Mouse (Mus musculus): ENCODE data around the gene Ubr7.

Ubr7 gene

DNA sequence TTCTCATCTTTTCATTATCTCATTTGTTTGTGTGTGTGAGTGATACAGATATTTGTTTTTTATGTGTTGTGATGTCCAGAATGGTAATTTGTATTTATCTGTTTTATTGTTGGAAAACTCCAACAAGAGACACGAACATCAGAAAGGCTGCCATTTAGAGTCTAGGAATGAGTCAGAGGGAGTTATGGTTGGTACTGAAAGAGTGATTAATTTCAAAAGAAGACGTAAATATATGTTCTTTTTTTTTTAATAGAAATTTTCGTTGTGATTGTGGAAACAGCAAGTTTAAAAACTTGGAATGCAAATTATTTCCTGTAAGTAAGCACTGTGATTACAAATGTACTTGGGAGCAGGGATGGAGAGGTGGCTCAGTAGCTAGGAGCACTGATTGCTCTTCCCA lies 3.9 kb downstream of the Ubr7 start:
- no peak for TF ChIP-seq GATA4 (IDR thresholded peaks at IDR 0.05; ENCODE audit: insufficient replicate concordance, low read length)

DNA sequence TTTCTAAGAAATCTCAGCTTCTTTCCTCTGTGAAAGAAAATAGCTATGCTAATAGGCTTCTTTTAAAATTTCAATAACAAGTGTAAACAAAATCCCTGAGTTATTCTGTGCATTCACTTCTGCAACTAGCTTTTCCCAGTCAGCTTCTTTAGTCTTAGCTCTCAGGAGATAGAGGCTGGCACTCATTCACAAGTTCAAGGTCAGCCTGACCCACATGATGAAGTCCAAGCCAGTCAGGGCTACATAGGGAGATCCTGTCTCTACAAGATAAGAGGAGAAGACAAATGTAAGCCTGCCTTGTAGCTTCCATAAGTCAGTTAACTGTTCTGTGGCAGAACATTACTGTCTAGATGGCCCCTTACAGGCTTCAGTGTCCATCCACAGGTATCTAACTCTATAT lies 5.9 kb downstream of the Ubr7 start:
- TF ChIP-seq GATA4 (IDR thresholded peaks at IDR 0.05; ENCODE audit: insufficient replicate concordance, low read length), result no peak

DNA sequence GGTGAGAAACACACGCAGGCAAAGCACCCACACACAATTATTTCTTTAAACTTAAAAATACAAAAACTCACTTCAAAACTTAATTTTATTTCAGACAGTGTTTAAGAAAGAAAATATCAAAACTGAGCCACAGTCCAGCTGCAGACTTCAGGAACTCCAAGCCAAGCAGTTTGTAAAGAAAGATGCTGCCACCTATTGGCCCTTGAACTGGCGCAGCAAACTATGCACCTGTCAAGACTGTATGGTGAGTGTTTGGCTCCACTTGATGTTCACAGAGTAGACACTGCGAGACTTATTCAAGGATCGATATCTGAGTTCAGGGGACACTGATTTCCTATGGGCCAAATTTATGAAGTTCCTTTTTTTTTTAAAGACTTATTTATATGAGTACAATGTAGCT lies 11.2 kb downstream of the Ubr7 start:
- TF ChIP-seq GATA4 (IDR thresholded peaks at IDR 0.05; ENCODE audit: insufficient replicate concordance, low read length), result no peak

DNA sequence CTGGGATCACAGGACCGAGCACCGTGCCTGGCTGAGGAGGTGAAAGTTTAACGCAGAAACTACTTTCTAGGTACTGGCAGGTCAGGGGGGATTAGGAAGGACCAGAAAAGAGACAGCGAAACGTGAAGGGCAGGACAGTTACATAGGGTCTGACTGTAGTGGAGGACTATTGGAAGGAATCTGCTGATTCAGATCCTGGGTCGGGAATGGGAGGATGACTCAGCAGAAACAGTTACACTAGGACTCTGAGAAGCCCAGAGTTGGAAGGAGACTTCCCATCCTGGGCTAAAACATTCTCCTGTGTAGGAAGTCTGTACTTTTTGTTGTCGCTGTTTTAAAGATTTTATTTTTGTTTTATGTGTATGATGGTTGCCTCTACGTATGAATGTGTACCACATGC lies 13.8 kb downstream of the Ubr7 start:
- no peak for TF ChIP-seq GATA4 (IDR thresholded peaks at IDR 0.05; ENCODE audit: insufficient replicate concordance, low read length)

DNA sequence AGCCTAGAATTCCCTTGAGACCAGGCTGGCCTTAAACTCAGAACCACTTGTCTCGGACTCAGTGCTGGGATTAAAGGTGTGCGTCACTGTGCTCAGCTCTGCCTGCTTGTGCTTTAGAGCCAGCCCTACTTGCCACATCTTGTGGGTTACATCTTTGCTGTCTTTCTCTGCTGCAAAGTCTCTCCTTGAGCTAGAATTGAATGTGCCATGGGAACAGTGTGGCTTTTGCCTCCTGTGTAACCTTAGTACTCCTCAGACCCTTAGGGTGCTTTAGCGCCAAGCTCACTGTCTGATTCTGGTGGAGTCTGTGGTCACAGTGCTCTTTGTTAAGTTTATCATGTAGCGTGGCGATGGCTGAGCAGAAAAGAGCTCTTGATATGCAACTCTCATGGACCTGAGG lies 14.9 kb downstream of the Ubr7 start:
- no peak for TF ChIP-seq GATA4 (IDR thresholded peaks at IDR 0.05; ENCODE audit: insufficient replicate concordance, low read length)

DNA sequence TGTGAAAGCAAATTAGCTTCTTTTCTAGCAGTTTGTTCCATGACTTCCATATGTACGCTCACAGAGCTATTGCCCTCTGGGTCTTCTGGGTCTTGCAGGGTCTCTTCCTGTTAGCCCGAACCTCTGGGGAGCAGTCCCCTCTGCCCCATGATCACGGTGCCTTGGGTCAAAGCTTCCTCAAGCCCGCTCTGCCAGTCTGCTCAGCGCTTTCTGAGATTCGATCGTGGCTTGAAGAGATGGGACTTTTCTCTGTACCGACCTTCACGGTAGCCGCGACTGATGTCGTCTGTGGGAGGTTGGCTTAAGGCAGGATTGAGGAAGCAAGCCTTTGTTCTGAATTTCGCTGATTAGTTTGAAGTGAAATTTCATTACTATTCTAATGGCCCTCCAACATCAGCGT lies 18.3 kb downstream of the Ubr7 start:
- TF ChIP-seq GATA4 (IDR thresholded peaks at IDR 0.05; ENCODE audit: insufficient replicate concordance, low read length), result no peak

DNA sequence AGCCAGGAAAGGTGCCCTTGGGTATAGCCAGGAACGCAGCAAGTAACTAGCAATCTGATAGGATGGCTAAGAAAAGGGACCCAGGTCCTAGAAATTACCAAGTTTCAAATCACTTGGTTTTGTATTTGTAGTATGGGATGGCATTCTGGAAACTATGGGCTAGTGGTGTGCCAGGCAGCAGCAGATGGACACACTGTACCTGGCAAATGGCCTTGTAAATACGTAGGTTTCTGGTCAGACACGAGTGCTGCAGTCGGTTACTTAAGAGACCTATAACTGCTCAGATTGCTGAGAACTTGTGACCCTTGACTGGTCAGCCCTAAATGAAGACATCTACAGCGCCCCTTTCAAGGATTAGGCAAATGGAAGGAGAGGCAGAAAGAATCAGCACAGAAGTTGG lies 20.4 kb downstream of the Ubr7 start:
- TF ChIP-seq GATA4 (IDR thresholded peaks at IDR 0.05; ENCODE audit: insufficient replicate concordance, low read length), result no peak

DNA sequence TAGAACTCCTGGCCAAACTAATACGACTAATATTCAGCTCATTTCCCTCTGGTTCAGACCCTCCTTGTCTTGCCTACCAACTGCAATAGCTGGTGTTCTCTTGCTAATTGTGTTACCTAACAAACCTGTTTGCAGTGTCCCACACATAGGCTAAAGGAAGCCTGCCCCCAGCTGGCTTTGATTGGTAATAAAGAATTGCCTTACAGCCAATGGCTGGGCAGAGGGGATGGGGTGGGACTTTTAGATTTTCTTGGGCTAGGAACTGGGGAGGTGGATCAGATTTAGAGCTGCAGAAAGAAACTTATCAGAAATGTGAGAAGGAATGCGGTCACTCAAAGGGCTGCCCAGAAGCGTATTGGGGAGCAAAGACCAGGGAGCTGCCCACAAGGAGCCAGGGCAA lies 21.7 kb downstream of the Ubr7 start:
- no peak for TF ChIP-seq GATA4 (IDR thresholded peaks at IDR 0.05; ENCODE audit: insufficient replicate concordance, low read length)

DNA sequence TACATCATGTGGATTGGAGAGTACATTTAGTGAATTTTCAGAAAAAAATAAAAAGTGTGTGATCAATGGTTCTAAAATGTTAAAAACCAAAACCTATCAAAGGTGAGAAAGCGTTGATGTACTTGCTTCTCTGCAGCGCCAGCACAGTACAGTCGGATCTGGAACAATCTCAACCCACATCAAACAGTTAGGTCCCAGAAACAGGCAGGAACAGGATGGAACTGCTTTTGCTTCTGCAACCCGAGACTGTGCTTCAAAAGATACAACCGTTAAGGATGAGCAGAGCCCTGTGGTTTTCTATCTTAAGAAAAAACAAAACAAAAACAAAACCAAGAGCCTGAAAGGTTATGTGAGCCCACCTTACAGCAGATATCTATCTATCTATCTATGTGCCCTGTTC lies 25.1 kb downstream of the Ubr7 start:
- TF ChIP-seq GATA4 (IDR thresholded peaks at IDR 0.05; ENCODE audit: insufficient replicate concordance, low read length), result no peak

DNA sequence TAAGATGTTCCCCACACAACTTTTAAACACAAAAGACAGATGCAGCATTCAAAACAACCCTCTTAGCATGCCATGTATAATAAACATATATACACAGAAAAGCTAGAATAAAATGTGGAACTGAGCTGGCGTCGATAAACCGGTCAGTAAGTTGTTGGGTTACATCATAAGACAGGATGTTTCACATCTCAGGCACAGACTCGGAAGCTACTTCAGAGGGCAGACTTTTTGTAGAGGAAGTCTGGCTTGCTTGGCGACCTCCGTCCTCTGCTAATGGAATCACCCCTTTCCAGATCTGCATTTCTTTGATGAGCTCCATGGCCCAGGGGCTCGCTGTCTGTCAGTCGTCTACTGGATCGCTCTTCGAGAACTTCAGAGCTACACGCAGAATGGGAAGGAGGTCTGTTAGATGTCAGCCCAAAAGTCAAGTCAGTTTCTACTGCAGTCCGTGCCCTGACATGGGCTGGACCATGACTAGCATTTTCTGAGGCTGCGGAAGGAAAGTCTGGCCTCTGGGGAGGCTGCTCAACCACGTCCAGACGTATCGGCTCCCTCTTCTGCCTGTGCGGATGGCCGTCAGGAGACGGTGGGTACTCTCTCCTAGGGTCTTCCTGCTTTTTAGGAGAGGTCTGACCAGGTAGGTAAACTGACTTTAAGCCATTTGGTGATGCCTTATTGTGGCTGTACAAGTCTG lies 27.3 kb downstream of the Ubr7 start:
- no peak for TF ChIP-seq GATA4 (IDR thresholded peaks at IDR 0.05; ENCODE audit: insufficient replicate concordance, low read length)

DNA sequence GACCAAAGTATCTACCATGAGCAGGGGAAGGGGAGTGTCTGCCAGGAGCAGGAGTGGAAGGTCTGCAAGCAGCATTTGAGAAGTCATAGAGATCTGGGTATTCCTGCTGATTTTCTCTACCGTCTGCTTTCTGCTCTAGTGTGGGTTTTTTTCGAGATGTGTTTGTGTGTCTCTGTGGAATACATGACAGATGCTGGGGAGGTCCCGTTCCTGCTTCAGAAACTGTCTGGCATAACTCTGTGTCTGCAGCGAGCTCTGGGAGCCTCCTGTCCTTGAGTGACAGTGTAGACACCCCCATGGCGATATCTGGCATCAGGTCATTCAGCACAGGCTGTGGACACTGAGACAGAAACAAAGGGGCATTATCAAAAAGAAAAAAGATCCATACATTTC lies 27.8 kb downstream of the Ubr7 start:
- no peak for TF ChIP-seq GATA4 (IDR thresholded peaks at IDR 0.05; ENCODE audit: insufficient replicate concordance, low read length)

DNA sequence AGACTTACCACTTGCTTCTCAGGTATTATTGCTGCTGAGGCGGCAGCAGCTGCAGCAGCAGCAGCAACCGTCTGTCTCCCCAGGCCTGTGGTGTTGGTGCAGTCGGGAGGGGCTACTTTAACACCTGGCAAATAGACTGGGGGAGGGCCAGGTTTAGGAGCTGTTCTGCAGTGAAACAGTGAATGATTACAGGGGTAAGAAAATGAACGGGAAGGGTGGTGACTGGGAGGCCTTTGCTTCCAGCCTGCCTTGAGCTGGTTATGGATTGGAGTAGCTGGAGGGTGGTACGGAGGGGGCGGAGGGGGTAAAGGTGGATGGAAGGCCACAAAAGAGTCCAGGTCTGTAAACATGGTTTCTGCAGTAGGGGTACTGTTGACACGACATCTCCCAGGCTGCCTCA lies 30.2 kb downstream of the Ubr7 start:
- TF ChIP-seq GATA4 (IDR thresholded peaks at IDR 0.05; ENCODE audit: insufficient replicate concordance, low read length), result no peak

DNA sequence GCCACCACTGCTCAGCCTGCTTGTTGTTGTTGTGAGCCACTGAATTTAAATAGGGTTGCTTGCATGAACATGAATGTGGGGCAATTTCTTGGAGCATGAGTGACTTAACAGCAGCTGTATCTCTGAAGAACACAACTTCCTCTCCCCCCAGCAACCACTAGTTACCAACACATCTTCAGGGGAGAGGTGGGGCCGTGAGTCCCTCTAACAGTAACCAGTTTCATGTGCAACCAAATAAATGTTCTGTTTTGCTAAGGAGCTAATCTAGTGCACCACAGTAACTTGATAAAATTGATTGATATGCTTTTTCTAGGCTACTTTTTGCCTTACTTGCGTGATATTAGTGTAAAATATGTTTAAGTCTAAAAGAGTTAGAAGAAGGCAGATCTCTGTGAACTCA lies 41.8 kb downstream of the Ubr7 start:
- TF ChIP-seq GATA4 (IDR thresholded peaks at IDR 0.05; ENCODE audit: insufficient replicate concordance, low read length), result no peak

DNA sequence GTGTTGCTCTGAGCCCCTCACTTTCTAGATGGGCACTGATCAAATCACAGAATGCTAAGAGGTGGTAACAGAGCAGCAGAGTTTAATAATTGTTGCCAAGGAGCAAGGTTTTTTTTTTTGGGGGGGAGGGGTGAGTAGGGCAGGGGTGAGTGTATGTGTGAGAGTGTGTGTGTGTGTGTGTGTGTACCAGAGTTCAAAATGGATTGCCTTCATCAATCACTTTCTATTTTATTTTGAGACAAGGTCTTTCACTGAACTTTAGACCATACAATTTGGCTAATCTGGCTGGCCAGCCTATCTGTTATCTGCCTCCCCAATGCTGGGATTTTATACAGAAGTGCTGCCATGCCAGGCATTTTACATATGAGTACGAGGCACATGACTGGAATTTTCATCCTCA lies 57.1 kb downstream of the Ubr7 start:
- peak; percentile 63; the same call in 1 of the 2 replicates for TF ChIP-seq GATA4 (IDR thresholded peaks at IDR 0.05; ENCODE audit: insufficient replicate concordance, low read length)

DNA sequence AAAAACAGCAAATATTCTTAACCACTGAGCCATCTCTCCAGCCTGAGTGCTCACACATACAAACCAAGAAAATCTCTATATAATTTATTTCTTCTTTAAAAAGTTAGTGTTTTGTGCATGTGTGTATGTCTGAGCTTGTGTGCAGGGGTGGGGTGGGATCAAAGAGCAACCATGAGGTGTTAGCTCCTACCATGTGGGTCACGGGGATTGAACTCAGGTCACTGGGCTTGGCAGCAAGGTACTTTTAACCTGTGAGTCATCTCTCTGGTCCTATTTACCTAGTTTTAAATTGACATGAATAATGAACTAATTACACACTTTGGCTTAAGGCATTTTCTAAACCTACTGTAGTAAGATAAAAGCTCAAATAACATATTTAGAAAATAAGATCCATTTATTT lies 68.6 kb downstream of the Ubr7 start:
- TF ChIP-seq GATA4 (IDR thresholded peaks at IDR 0.05; ENCODE audit: insufficient replicate concordance, low read length), result no peak

DNA sequence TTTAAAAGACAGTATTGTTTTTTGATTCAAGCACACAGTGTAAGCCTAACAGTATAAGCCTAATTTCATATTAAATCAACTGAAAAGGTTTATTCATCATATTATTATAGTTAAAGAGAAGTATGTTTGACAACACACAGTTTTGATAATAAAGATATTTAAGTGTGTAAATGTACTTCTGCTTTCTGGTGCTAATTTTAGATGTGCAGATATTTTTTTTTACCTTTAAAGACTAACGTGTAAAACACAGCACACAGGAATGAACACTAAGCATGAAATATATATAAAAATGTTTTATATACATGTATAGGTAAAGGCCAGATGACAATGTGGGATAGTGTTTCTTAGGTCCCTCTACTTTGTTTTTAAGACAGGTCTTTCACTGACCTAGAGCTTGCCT lies 69.4 kb downstream of the Ubr7 start:
- TF ChIP-seq GATA4 (IDR thresholded peaks at IDR 0.05; ENCODE audit: insufficient replicate concordance, low read length), result no peak

Data from liver, adult (tissue).